Mouse (Mus musculus): ENCODE results near the gene Rdh16f1. TPM values are rescaled to one million over a fixed set of nuclear protein-coding genes. Genes with fewer than 3 reads are reported as not detected.

The Rdh16f1 gene
- not detected for polyA plus RNA-seq (2014; fragmentation: Illumina TruSeq; extraction: RNeasy Lipid Tissue Mini Kit (QIAGEN cat#74804); ENCODE audit: low read depth, low replicate concordance)

DNA sequence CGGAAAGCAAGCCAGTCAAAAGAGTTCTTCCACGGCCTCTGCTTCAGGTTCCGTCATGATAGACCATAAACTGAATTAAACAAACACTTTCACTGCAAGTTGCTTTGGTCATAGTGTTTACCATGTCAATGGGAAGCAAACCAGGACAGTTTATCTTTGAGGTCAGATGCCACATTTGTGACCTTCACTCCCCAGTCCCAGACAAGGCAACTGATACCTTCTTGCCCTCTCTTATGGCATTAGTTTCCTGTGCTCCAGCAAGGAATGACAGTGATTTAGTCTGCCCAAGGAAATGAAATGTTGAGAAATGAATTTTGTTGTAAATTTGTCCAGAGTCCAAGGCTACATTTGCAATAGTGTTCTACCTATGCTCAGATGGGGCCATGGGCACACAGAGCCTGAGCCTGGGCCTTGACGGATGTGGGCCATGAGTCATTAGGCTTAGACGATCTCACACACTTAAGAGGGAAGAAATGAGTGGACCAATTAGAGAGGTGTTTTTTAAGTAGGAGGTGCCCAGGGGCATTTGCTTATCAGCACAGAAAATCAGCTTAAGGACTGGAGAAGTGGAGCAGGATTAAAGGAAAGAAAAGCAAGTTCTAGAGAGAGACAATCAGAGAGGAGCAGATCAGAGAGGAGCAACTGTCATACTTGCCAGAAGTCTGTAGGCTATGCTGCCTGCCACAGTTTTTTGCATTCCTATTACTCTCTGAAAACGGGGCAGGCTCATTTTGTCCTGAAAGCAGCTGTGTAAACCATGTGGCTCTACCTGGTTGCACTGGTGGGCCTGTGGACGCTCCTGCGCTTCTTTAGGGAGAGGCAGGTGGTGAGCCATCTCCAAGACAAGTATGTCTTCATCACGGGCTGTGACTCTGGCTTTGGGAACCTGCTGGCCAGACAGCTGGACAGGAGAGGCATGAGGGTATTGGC lies at the start of gene Rdh16f1, which contains the start of gene Rdh1:
TSS of gene Rdh16f1 (plus strand) at position 607 of the 930 bp plus-strand sequence.
TSS of gene Rdh1 (plus strand) at position 541 of the 930 bp plus-strand sequence.

DNA sequence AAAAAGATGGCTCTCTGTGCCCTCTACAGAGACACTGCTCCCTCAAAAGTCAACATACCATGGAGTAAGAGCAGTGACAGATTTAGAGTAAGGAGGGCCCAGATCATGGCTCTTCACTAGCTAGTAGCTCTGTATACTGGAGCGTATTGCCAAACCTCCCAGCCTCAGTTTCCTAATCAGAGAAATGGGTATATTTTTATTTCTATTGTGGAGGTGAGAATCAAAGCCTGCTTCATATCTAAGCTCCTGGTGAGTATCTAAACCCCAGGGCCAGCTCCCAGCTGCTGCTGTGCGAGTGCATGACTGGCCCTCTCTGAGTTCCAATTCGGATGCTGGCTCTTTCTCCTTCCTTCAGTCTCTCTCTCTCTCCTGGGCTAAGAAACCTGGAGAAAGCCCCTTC lies 35.4 kb upstream of the Rdh16f1 start, which contains the start of gene Tac2:
TSS of gene Tac2 (plus strand) at position 301 of the 400 bp plus-strand sequence.

DNA sequence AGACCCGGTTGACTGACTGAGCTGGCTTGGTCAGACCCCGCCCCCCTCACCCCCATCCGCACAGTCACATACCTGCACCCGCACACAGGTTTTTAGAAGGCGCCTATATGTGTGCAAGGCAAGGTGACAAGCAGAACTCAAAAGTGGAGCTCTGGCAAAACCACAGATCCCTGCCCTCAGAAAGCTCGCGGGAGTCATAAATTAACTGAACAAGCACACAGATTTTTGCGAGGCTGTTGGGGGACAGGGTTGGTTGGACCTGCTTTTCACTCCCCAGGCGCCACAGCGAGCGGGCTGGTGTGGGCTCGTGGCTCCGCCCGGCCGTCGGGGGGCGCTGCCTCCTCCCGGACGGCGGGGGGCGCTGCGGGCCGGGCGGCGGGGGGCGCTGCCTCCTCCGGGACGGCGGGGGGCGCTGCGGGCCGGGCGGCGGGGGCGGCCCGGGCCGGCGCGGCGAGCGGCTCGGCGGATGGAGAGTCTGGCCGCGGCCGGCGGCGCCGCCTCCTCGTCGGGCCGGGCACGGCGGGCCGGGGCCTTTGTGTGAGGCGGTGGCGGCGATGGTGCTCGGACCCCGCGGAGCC lies 20.4 kb upstream of the Rdh16f1 start, which contains the start of gene Zbtb39:
TSS of gene Zbtb39 (plus strand) at position 456 of the 578 bp plus-strand sequence.

DNA sequence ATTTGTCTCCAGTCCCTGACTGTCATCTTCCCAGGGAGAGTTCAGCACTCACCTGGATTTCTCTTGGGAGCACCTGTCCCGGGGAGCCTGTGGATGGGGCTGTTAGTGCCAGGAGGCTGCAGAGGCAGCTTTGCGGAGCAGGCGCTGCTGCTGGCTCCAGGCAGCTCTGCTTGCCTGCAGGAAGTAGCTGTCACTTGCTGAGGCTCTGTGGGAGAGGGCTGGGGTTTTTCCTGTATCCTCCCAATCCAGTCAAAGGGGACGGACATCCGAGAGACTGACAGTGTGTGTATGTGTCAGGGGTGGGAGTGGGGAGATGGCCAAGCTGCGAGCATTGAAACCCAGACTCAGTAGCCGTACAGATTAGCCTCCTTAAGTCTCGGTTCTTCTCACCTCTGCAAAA lies 8.0 kb upstream of the Rdh16f1 start, which contains the start of gene Gpr182:
TSS of gene Gpr182 (minus strand) at position 185 of the 400 bp plus-strand sequence.

DNA sequence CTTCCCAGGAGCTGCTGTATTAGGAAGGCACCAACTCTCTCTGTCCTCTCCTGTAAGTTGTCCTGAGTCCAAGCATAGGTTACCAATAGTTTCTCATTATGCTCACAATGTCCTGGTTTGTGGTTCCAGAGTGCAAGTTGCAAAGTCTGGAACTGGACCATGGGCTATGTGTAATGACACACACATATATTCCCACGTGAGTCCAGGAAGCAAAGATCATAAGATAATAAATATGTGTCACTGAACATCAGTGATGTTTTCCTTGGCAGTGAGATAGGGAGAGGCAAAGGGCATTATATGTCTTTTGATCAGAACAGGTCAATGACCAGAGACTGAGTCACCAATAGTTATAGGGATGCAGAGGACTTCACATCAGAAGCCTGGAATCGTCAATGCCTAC lies 16.4 kb downstream of the Rdh16f1 start, which contains the start of gene Rdh9:
TSS of gene Rdh9 (plus strand) at position 376 of the 400 bp plus-strand sequence.

DNA sequence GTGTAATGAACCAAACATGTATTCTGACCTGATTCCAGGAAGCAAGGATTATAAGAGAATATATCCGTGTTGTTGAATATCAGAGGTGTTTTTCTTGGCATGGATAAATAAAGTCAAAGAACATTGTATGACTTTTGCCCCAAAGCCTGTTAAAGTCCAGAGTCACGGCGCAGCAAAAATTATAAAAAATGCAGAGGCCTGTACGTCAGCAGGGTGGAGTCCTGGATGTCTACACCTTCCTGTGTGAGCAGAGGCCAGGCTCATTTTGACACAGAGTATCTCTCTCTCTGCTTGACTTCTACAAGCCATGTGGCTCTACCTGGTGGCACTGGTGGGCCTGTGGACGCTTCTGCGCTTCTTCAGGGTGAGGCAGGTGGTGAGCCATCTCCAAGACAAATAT lies 41.3 kb downstream of the Rdh16f1 start, which contains the start of gene Rdh16:
TSS of gene Rdh16 (plus strand) at position 262 of the 400 bp plus-strand sequence.

Other genes with a start within 250 kb of the Rdh16f1 start
- gene Ndufa4l2, start 244.8 kb upstream of the Rdh16f1 start, polyA plus RNA-seq (2014; fragmentation: Illumina TruSeq; extraction: RNeasy Lipid Tissue Mini Kit (QIAGEN cat#74804); ENCODE audit: low read depth, low replicate concordance) = 10.5 TPM
- 0.81 TPM for gene Shmt2, start 237.3 kb upstream of the Rdh16f1 start, polyA plus RNA-seq (2014; fragmentation: Illumina TruSeq; extraction: RNeasy Lipid Tissue Mini Kit (QIAGEN cat#74804); ENCODE audit: low read depth, low replicate concordance)
- gene Nxph4, start 225.2 kb upstream of the Rdh16f1 start, polyA plus RNA-seq (2014; fragmentation: Illumina TruSeq; extraction: RNeasy Lipid Tissue Mini Kit (QIAGEN cat#74804); ENCODE audit: low read depth, low replicate concordance) = not detected
- 0.77 TPM for gene Lrp1, start 138.6 kb upstream of the Rdh16f1 start, polyA plus RNA-seq (2014; fragmentation: Illumina TruSeq; extraction: RNeasy Lipid Tissue Mini Kit (QIAGEN cat#74804); ENCODE audit: low read depth, low replicate concordance)
- gene Stat6, start 116.8 kb upstream of the Rdh16f1 start, polyA plus RNA-seq (2014; fragmentation: Illumina TruSeq; extraction: RNeasy Lipid Tissue Mini Kit (QIAGEN cat#74804); ENCODE audit: low read depth, low replicate concordance) = 1.3 TPM
- gene Nemp1, start 92.9 kb upstream of the Rdh16f1 start, polyA plus RNA-seq (2014; fragmentation: Illumina TruSeq; extraction: RNeasy Lipid Tissue Mini Kit (QIAGEN cat#74804); ENCODE audit: low read depth, low replicate concordance) = 76.1 TPM
- gene Nab2, start 91.2 kb upstream of the Rdh16f1 start, polyA plus RNA-seq (2014; fragmentation: Illumina TruSeq; extraction: RNeasy Lipid Tissue Mini Kit (QIAGEN cat#74804); ENCODE audit: low read depth, low replicate concordance) = 2.2 TPM
- 2.4 TPM for gene Myo1a, start 54.6 kb upstream of the Rdh16f1 start, polyA plus RNA-seq (2014; fragmentation: Illumina TruSeq; extraction: RNeasy Lipid Tissue Mini Kit (QIAGEN cat#74804); ENCODE audit: low read depth, low replicate concordance)
- not detected for gene Tac2, start 35.3 kb upstream of the Rdh16f1 start, polyA plus RNA-seq (2014; fragmentation: Illumina TruSeq; extraction: RNeasy Lipid Tissue Mini Kit (QIAGEN cat#74804); ENCODE audit: low read depth, low replicate concordance)
- gene Zbtb39, start 20.2 kb upstream of the Rdh16f1 start, polyA plus RNA-seq (2014; fragmentation: Illumina TruSeq; extraction: RNeasy Lipid Tissue Mini Kit (QIAGEN cat#74804); ENCODE audit: low read depth, low replicate concordance) = 2.0 TPM
- 0.13 TPM for gene Gpr182, start 8.1 kb upstream of the Rdh16f1 start, polyA plus RNA-seq (2014; fragmentation: Illumina TruSeq; extraction: RNeasy Lipid Tissue Mini Kit (QIAGEN cat#74804); ENCODE audit: low read depth, low replicate concordance)
- gene Rdh1, start 66 bp upstream of the Rdh16f1 start, polyA plus RNA-seq (2014; fragmentation: Illumina TruSeq; extraction: RNeasy Lipid Tissue Mini Kit (QIAGEN cat#74804); ENCODE audit: low read depth, low replicate concordance) = 0.04 TPM
- 0.45 TPM for gene Rdh9, start 16.6 kb downstream of the Rdh16f1 start, polyA plus RNA-seq (2014; fragmentation: Illumina TruSeq; extraction: RNeasy Lipid Tissue Mini Kit (QIAGEN cat#74804); ENCODE audit: low read depth, low replicate concordance)
- gene Rdh16, start 41.4 kb downstream of the Rdh16f1 start, polyA plus RNA-seq (2014; fragmentation: Illumina TruSeq; extraction: RNeasy Lipid Tissue Mini Kit (QIAGEN cat#74804); ENCODE audit: low read depth, low replicate concordance) = 0.13 TPM
- not detected for gene Rdh19, start 90.1 kb downstream of the Rdh16f1 start, polyA plus RNA-seq (2014; fragmentation: Illumina TruSeq; extraction: RNeasy Lipid Tissue Mini Kit (QIAGEN cat#74804); ENCODE audit: low read depth, low replicate concordance)
- not detected for gene Rdh16f2, start 106.7 kb downstream of the Rdh16f1 start, polyA plus RNA-seq (2014; fragmentation: Illumina TruSeq; extraction: RNeasy Lipid Tissue Mini Kit (QIAGEN cat#74804); ENCODE audit: low read depth, low replicate concordance)
- gene Rdh7, start 129.0 kb downstream of the Rdh16f1 start, polyA plus RNA-seq (2014; fragmentation: Illumina TruSeq; extraction: RNeasy Lipid Tissue Mini Kit (QIAGEN cat#74804); ENCODE audit: low read depth, low replicate concordance) = not detected
- 0.69 TPM for gene Sdr9c7, start 138.7 kb downstream of the Rdh16f1 start, polyA plus RNA-seq (2014; fragmentation: Illumina TruSeq; extraction: RNeasy Lipid Tissue Mini Kit (QIAGEN cat#74804); ENCODE audit: low read depth, low replicate concordance)
- not detected for gene Hsd17b6, start 247.8 kb downstream of the Rdh16f1 start, polyA plus RNA-seq (2014; fragmentation: Illumina TruSeq; extraction: RNeasy Lipid Tissue Mini Kit (QIAGEN cat#74804); ENCODE audit: low read depth, low replicate concordance)